Mouse (Mus musculus): ENCODE results near the gene Slc23a4. TPM values are rescaled to one million over a fixed set of nuclear protein-coding genes. Genes with fewer than 3 reads are reported as not detected.

Gene Slc23a4
- polyA plus RNA-seq, 1 experiment from 2014 or later = 0.34 TPM

DNA sequence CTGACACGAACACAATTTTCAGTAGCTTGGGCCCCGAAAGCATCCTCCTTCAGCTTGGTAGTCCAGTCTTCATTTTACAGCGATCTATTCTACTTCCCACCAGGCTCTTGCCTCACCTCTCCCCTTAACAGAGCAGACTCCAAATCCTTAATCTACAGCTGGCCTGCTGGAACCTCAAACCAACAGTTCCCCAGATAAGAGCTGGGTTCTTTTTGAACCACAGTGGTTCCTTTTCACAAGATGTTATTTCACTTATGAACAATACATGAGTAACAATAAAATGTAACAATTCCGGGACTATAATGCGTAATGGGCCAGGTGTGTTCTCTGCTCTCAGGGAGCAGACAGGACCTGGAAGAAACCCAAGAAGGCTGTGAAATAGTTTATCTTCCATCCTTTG, 28.4 kb upstream of the Slc23a4 start:
- ATAC-seq (ENCODE audit: insufficient number of reproducible peaks, insufficient read depth, low FRiP score, low read depth) = no peak
- H3K36me3 ChIP-seq (ENCODE audit: control insufficient read depth, insufficient read depth, low read length) = peaks cover 9% of the 10 kb centered on the region; the same call in 1 of the 2 replicates
- peaks cover 5 to 12% of the 10 kb centered on the region in 2 experiments; a peak in 3 of 4 replicates for H3K4me1 ChIP-seq (ENCODE audit: control insufficient read depth in 2 of 2, insufficient read depth in 2 of 2, low read length in 2 of 2)
- H3K9ac ChIP-seq (ENCODE audit: low read length) = no peak overlapping the region
- H3K4me2 ChIP-seq (ENCODE audit: low read length) = no peak overlapping the region
- 93% methylated on average over 5 of the region's 5 CpGs for WGBS
- H3K27ac ChIP-seq (replicated peaks in 1 of 2; ENCODE audit: control insufficient read depth in 1 of 2, insufficient read depth in 1 of 2, low read depth in 2 of 2, low read length in 2 of 2) = no peak overlapping the region
- H3K4me3 ChIP-seq (ENCODE audit: control insufficient read depth in 1 of 2, insufficient read depth in 1 of 2, low read depth in 1 of 2, low read length in 2 of 2) = no peak overlapping the region
- H3K9me3 ChIP-seq (ENCODE audit: control insufficient read depth, low read length) = no peaks in the 10 kb centered on the region
- H3K27me3 ChIP-seq (ENCODE audit: control insufficient read depth, insufficient read depth, low read length) = no peaks in the 10 kb centered on the region

- no peak overlapping the region for H3K27ac ChIP-seq (replicated peaks in 1 of 2; ENCODE audit: control insufficient read depth in 1 of 2, insufficient read depth in 1 of 2, low read depth in 2 of 2, low read length in 2 of 2)
- H3K4me3 ChIP-seq (ENCODE audit: control insufficient read depth in 1 of 2, insufficient read depth in 1 of 2, low read depth in 1 of 2, low read length in 2 of 2) = no peak overlapping the region
- H3K36me3 ChIP-seq (ENCODE audit: control insufficient read depth, insufficient read depth, low read length) = no peaks in the 10 kb centered on the region
- H3K4me2 ChIP-seq (ENCODE audit: low read length) = no peak overlapping the region
- H3K9me3 ChIP-seq (ENCODE audit: control insufficient read depth, low read length) = no peaks in the 10 kb centered on the region
- peaks cover 2 to 4% of the 10 kb centered on the region in 2 experiments; a peak in 3 of 4 replicates for H3K4me1 ChIP-seq (ENCODE audit: control insufficient read depth in 2 of 2, insufficient read depth in 2 of 2, low read length in 2 of 2)
- H3K9ac ChIP-seq (ENCODE audit: low read length) = no peak overlapping the region
- ATAC-seq (ENCODE audit: insufficient number of reproducible peaks, insufficient read depth, low FRiP score, low read depth) = no peak
- H3K27me3 ChIP-seq (ENCODE audit: control insufficient read depth, insufficient read depth, low read length) = no peaks in the 10 kb centered on the region
- WGBS = 79% methylated on average over 1 of the region's 1 CpGs
These were observed 23.7 kb upstream of the Slc23a4 start for GRCm38 (mm10) chr6:35011953-35012352.

DNA sequence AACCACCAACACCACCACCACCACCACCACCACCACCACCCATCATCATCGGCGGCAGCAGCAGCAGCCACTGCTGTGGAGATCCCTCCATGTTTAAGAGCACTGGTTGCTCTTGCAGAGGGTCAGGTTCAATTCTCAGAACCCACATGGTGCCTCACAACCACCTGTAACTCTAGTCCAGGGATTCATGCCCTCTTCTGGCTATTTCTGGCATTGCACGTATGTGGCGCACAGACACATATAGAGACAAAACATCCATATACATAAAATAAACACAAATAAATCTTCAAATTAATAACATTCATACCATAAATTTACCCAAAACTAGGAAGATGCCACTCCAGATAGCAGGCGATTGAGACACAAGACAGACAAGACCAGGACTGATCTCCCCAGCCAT, 22.5 kb upstream of the Slc23a4 start:
- peaks cover 2 to 4% of the 10 kb centered on the region in 2 experiments; a peak in 3 of 4 replicates for H3K4me1 ChIP-seq (ENCODE audit: control insufficient read depth in 2 of 2, insufficient read depth in 2 of 2, low read length in 2 of 2)
- H3K36me3 ChIP-seq (ENCODE audit: control insufficient read depth, insufficient read depth, low read length) = no peaks in the 10 kb centered on the region
- no peak for ATAC-seq (ENCODE audit: insufficient number of reproducible peaks, insufficient read depth, low FRiP score, low read depth)
- 87% methylated on average over 5 of the region's 5 CpGs for WGBS
- H3K27me3 ChIP-seq (ENCODE audit: control insufficient read depth, insufficient read depth, low read length) = no peaks in the 10 kb centered on the region
- H3K4me2 ChIP-seq (ENCODE audit: low read length) = no peak overlapping the region
- no peak overlapping the region for H3K4me3 ChIP-seq (ENCODE audit: control insufficient read depth in 1 of 2, insufficient read depth in 1 of 2, low read depth in 1 of 2, low read length in 2 of 2)
- H3K27ac ChIP-seq (replicated peaks in 1 of 2; ENCODE audit: control insufficient read depth in 1 of 2, insufficient read depth in 1 of 2, low read depth in 2 of 2, low read length in 2 of 2) = no peak overlapping the region
- no peak overlapping the region for H3K9ac ChIP-seq (ENCODE audit: low read length)
- no peaks in the 10 kb centered on the region for H3K9me3 ChIP-seq (ENCODE audit: control insufficient read depth, low read length)

DNA sequence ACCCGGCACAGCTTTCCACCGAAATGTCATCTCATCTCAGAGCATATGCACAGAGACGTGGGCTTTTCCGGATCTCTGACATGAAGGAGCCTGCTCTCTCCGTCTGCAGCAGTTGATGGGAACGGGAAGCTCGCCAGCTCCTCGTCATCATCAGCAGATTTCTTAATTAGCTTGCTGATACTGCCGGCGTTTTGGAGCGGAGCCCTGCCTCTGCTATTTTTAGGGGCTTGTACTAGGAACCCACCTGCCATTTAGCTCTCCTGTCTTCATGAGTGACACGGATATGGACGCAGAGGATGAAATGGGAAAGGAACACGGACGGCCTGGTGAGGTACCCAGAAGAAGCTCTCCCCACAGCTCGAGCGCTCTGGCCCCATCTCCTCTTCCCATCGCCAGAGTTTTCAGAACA, 14.1 kb upstream of the Slc23a4 start:
- Histone ChIP-seq H3K4me3 (ENCODE audit: control insufficient read depth in 1 of 2, insufficient read depth in 1 of 2, low read depth in 1 of 2, low read length in 2 of 2) (peak overlapping the region in 1 of 2 experiments; percentile 16; a peak in 1 of 4 replicates), H3K27me3 (ENCODE audit: control insufficient read depth, insufficient read depth, low read length) (peaks cover 4% of the 10 kb centered on the region; the same call in 1 of the 2 replicates), H3K9me3 (ENCODE audit: control insufficient read depth, low read length) (no peaks in the 10 kb centered on the region), H3K9ac (ENCODE audit: low read length) (no peak overlapping the region), H3K27ac (replicated peaks in 1 of 2; ENCODE audit: control insufficient read depth in 1 of 2, insufficient read depth in 1 of 2, low read depth in 2 of 2, low read length in 2 of 2) (peak overlapping the region in 1 of 2 experiments; percentile 62; a peak in 1 of 4 replicates), H3K4me2 (ENCODE audit: low read length) (peak overlapping the region; percentile 57), H3K4me1 (ENCODE audit: control insufficient read depth in 2 of 2, insufficient read depth in 2 of 2, low read length in 2 of 2) (peaks cover 14 to 24% of the 10 kb centered on the region in 2 experiments), H3K36me3 (ENCODE audit: control insufficient read depth, insufficient read depth, low read length) (no peaks in the 10 kb centered on the region)
- 21% methylated on average over 18 of the region's 18 CpGs for WGBS
- peak; percentile 57 for ATAC-seq (ENCODE audit: insufficient number of reproducible peaks, insufficient read depth, low FRiP score, low read depth)

GRCm38 (mm10) chr6:34999101-34999500, 10.9 kb upstream of the Slc23a4 start:
- Histone ChIP-seq H3K36me3 (ENCODE audit: control insufficient read depth, insufficient read depth, low read length) (no peaks in the 10 kb centered on the region), H3K4me1 (ENCODE audit: control insufficient read depth in 2 of 2, insufficient read depth in 2 of 2, low read length in 2 of 2) (peaks cover 19 to 30% of the 10 kb centered on the region in 2 experiments), H3K27me3 (ENCODE audit: control insufficient read depth, insufficient read depth, low read length) (peaks cover 4% of the 10 kb centered on the region; the same call in 1 of the 2 replicates), H3K9me3 (ENCODE audit: control insufficient read depth, low read length) (no peaks in the 10 kb centered on the region), H3K4me2 (ENCODE audit: low read length) (peak overlapping the region; percentile 36; the same call in 1 of the 2 replicates), H3K9ac (ENCODE audit: low read length) (no peak overlapping the region), H3K27ac (replicated peaks in 1 of 2; ENCODE audit: control insufficient read depth in 1 of 2, insufficient read depth in 1 of 2, low read depth in 2 of 2, low read length in 2 of 2) (no peak overlapping the region), H3K4me3 (ENCODE audit: control insufficient read depth in 1 of 2, insufficient read depth in 1 of 2, low read depth in 1 of 2, low read length in 2 of 2) (no peak overlapping the region)
- no peak for ATAC-seq (ENCODE audit: insufficient number of reproducible peaks, insufficient read depth, low FRiP score, low read depth)
- 10% methylated on average over 4 of the region's 4 CpGs for WGBS

- WGBS = 73% methylated on average over 4 of the region's 4 CpGs
- H3K4me3 ChIP-seq (ENCODE audit: control insufficient read depth in 1 of 2, insufficient read depth in 1 of 2, low read depth in 1 of 2, low read length in 2 of 2) = no peak overlapping the region
- H3K9ac ChIP-seq (ENCODE audit: low read length) = no peak overlapping the region
- H3K27ac ChIP-seq (replicated peaks in 1 of 2; ENCODE audit: control insufficient read depth in 1 of 2, insufficient read depth in 1 of 2, low read depth in 2 of 2, low read length in 2 of 2) = no peak overlapping the region
- no peaks in the 10 kb centered on the region for H3K9me3 ChIP-seq (ENCODE audit: control insufficient read depth, low read length)
- no peaks in the 10 kb centered on the region for H3K36me3 ChIP-seq (ENCODE audit: control insufficient read depth, insufficient read depth, low read length)
- peaks cover 4% of the 10 kb centered on the region; the same call in 1 of the 2 replicates for H3K27me3 ChIP-seq (ENCODE audit: control insufficient read depth, insufficient read depth, low read length)
- ATAC-seq (ENCODE audit: insufficient number of reproducible peaks, insufficient read depth, low FRiP score, low read depth) = no peak
- peaks cover 6 to 17% of the 10 kb centered on the region in 2 experiments for H3K4me1 ChIP-seq (ENCODE audit: control insufficient read depth in 2 of 2, insufficient read depth in 2 of 2, low read length in 2 of 2)
- no peak overlapping the region for H3K4me2 ChIP-seq (ENCODE audit: low read length)
These were observed 8.3 kb upstream of the Slc23a4 start for GRCm38 (mm10) chr6:34996496-34996895.

DNA sequence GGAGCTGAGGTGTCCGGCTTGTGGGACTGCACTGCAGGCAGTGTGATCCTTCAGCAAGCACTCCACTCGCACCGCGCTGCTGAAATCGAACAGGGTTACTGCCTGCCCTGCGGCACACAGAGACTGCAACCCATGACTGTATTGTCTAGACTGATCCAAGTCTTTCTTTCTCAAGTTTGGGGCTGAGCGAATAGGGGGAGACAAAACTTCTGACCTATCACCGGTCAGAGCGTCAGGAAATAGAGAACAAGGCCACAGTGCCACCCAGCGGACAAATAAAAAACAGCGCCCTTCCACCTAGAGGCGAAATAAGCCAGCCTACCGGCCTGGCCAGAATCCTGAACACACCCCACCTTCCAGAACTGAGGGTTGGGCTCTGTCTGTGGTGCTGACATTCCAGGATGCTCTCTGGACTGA, 7.1 kb upstream of the Slc23a4 start:
- peak overlapping the region; percentile 68 for H3K4me2 ChIP-seq (ENCODE audit: low read length)
- H3K9me3 ChIP-seq (ENCODE audit: control insufficient read depth, low read length) = no peaks in the 10 kb centered on the region
- H3K27ac ChIP-seq (replicated peaks in 1 of 2; ENCODE audit: control insufficient read depth in 1 of 2, insufficient read depth in 1 of 2, low read depth in 2 of 2, low read length in 2 of 2) = no peak overlapping the region
- 0 out of 2 replicates have a peak, but pooled peaks have one; percentile 42 for ATAC-seq (ENCODE audit: insufficient number of reproducible peaks, insufficient read depth, low FRiP score, low read depth)
- H3K36me3 ChIP-seq (ENCODE audit: control insufficient read depth, insufficient read depth, low read length) = no peaks in the 10 kb centered on the region
- 4% methylated on average over 13 of the region's 13 CpGs for WGBS
- peaks cover 4% of the 10 kb centered on the region; the same call in 1 of the 2 replicates for H3K27me3 ChIP-seq (ENCODE audit: control insufficient read depth, insufficient read depth, low read length)
- peak overlapping the region; percentile 29 to 30 for H3K4me3 ChIP-seq (ENCODE audit: control insufficient read depth in 1 of 2, insufficient read depth in 1 of 2, low read depth in 1 of 2, low read length in 2 of 2)
- H3K9ac ChIP-seq (ENCODE audit: low read length) = peak overlapping the region; percentile 54; the same call in 1 of the 2 replicates
- peaks cover 6 to 12% of the 10 kb centered on the region in 2 experiments for H3K4me1 ChIP-seq (ENCODE audit: control insufficient read depth in 2 of 2, insufficient read depth in 2 of 2, low read length in 2 of 2)

- H3K27me3 ChIP-seq (ENCODE audit: control insufficient read depth, insufficient read depth, low read length) = peaks cover 4% of the 10 kb centered on the region; the same call in 1 of the 2 replicates
- WGBS = 35% methylated on average over 5 of the region's 5 CpGs
- ATAC-seq (ENCODE audit: insufficient number of reproducible peaks, insufficient read depth, low FRiP score, low read depth) = no peak
These were observed 6.5 kb upstream of the Slc23a4 start for GRCm38 (mm10) chr6:34994692-34995091.

More at GRCm38 (mm10) chr6:34994692-34995091, 6.5 kb upstream of the Slc23a4 start:
- Histone ChIP-seq H3K27ac (replicated peaks in 1 of 2; ENCODE audit: control insufficient read depth in 1 of 2, insufficient read depth in 1 of 2, low read depth in 2 of 2, low read length in 2 of 2) (no peak overlapping the region), H3K9ac (ENCODE audit: low read length) (no peak overlapping the region), H3K9me3 (ENCODE audit: control insufficient read depth, low read length) (no peaks in the 10 kb centered on the region), H3K36me3 (ENCODE audit: control insufficient read depth, insufficient read depth, low read length) (no peaks in the 10 kb centered on the region), H3K4me3 (ENCODE audit: control insufficient read depth in 1 of 2, insufficient read depth in 1 of 2, low read depth in 1 of 2, low read length in 2 of 2) (peak overlapping the region in 1 of 2 experiments; percentile 30; a peak in 2 of 4 replicates), H3K4me2 (ENCODE audit: low read length) (peak overlapping the region; percentile 68), H3K4me1 (ENCODE audit: control insufficient read depth in 2 of 2, insufficient read depth in 2 of 2, low read length in 2 of 2) (peaks cover 6 to 12% of the 10 kb centered on the region in 2 experiments)
